Mouse (Mus musculus): Measurements from ENCODE around the gene Map3k5. TPM values are rescaled to one million over a fixed set of nuclear protein-coding genes. Genes with fewer than 3 reads are reported as not detected.

The Map3k5 gene
- polyA plus RNA-seq, 1 experiment from 2014 or later: 1.2 TPM

DNA sequence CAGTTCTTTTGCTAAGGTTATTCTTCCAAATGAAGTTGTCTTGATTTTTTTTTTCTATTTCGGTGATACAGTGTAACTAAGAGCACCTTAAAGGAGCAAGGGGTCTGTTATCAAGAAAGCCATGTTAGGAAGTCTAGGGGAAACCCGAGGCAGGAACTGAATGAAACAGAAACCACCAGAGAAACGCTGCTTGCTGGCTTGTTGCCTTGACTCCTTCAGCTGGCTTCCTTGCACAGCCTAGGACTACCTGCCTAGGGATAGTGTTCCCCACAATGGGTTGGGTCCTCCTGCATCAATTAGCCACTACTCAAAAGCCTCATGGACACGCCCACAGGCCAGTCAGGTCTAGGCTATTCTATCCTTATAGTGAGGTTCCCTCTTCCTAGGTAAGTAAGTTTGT, 106.4 kb downstream of the Map3k5 start:
- no peak overlapping the region for H3K27ac ChIP-seq (ENCODE audit: low read length)
- no peaks in the 10 kb centered on the region for H3K9me3 ChIP-seq (ENCODE audit: control insufficient read depth, low read length)
- H3K27me3 ChIP-seq (ENCODE audit: control insufficient read depth, insufficient read depth, low read depth, low read length): no peaks in the 10 kb centered on the region
- no peak overlapping the region for H3K9ac ChIP-seq (ENCODE audit: low read length)
- H3K4me1 ChIP-seq (replicated peaks; ENCODE audit: control insufficient read depth, insufficient read depth, low read length): peaks cover 2% of the 10 kb centered on the region; the same call in 1 of the 2 replicates
- no peaks in the 10 kb centered on the region for H3K36me3 ChIP-seq (ENCODE audit: control insufficient read depth, insufficient read depth, low read length)
- no peak for ATAC-seq (ENCODE audit: low read depth)
- no peak overlapping the region for H3K4me3 ChIP-seq (ENCODE audit: low read length)
- no peak overlapping the region for H3K4me2 ChIP-seq (ENCODE audit: low read depth, low read length)
- 62% methylated on average over 4 of the region's 4 CpGs for WGBS

DNA sequence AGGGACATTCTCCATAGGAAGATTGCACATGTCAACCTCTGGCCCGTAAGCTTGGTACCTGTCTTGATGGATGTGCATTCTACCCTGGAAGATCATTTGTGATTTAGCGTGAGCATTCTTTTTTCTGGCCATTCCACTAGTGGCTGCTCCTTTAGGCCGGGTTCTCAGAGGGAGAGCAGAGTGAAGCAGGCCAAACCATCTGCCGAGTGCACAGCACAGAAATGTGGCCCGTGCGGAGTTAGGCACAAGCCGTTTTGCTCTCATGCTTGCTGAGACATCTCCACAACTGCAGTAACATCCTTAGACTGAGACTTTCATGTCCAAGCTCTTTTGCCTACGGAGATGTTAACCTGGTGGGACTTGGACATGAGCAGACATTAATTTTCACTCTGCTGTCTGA, 107.8 kb downstream of the Map3k5 start:
- no peak for ATAC-seq (ENCODE audit: low read depth)
- H3K27me3 ChIP-seq (ENCODE audit: control insufficient read depth, insufficient read depth, low read depth, low read length): no peaks in the 10 kb centered on the region
- no peaks in the 10 kb centered on the region for H3K9me3 ChIP-seq (ENCODE audit: control insufficient read depth, low read length)
- H3K36me3 ChIP-seq (ENCODE audit: control insufficient read depth, insufficient read depth, low read length): no peaks in the 10 kb centered on the region
- no peak overlapping the region for H3K4me2 ChIP-seq (ENCODE audit: low read depth, low read length)
- H3K4me1 ChIP-seq (replicated peaks; ENCODE audit: control insufficient read depth, insufficient read depth, low read length): peaks cover 14% of the 10 kb centered on the region; the same call in 1 of the 2 replicates
- 91% methylated on average over 8 of the region's 8 CpGs for WGBS
- no peak overlapping the region for H3K27ac ChIP-seq (ENCODE audit: low read length)
- no peak overlapping the region for H3K4me3 ChIP-seq (ENCODE audit: low read length)
- H3K9ac ChIP-seq (ENCODE audit: low read length): no peak overlapping the region

DNA sequence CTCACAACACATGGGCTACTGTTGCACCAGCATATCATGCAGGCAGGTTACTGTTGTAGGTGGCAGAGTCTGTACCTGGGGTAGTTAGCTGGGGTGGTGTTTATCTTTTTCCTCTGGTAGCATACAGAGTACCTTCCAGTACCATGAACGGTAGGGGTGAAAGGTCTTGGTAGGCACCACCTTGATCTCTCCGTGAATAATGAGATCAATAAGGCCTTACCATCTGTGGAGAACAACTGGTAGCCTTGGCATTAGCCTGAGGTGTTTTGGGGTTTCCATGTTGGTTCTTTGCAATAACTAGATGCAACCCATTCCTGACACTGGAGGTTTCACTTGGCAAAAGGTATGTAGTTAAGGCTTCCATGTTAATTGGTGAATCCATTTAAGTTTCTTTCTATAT, 109.8 kb downstream of the Map3k5 start:
- Histone ChIP-seq H3K27ac (ENCODE audit: low read length) (no peak overlapping the region), H3K4me1 (replicated peaks; ENCODE audit: control insufficient read depth, insufficient read depth, low read length) (peaks cover 14% of the 10 kb centered on the region; the same call in 1 of the 2 replicates), H3K27me3 (ENCODE audit: control insufficient read depth, insufficient read depth, low read depth, low read length) (no peaks in the 10 kb centered on the region), H3K36me3 (ENCODE audit: control insufficient read depth, insufficient read depth, low read length) (no peaks in the 10 kb centered on the region), H3K4me3 (ENCODE audit: low read length) (no peak overlapping the region), H3K4me2 (ENCODE audit: low read depth, low read length) (no peak overlapping the region), H3K9ac (ENCODE audit: low read length) (no peak overlapping the region), H3K9me3 (ENCODE audit: control insufficient read depth, low read length) (no peaks in the 10 kb centered on the region)
- 89% methylated on average over 2 of the region's 2 CpGs for WGBS
- no peak for ATAC-seq (ENCODE audit: low read depth)

DNA sequence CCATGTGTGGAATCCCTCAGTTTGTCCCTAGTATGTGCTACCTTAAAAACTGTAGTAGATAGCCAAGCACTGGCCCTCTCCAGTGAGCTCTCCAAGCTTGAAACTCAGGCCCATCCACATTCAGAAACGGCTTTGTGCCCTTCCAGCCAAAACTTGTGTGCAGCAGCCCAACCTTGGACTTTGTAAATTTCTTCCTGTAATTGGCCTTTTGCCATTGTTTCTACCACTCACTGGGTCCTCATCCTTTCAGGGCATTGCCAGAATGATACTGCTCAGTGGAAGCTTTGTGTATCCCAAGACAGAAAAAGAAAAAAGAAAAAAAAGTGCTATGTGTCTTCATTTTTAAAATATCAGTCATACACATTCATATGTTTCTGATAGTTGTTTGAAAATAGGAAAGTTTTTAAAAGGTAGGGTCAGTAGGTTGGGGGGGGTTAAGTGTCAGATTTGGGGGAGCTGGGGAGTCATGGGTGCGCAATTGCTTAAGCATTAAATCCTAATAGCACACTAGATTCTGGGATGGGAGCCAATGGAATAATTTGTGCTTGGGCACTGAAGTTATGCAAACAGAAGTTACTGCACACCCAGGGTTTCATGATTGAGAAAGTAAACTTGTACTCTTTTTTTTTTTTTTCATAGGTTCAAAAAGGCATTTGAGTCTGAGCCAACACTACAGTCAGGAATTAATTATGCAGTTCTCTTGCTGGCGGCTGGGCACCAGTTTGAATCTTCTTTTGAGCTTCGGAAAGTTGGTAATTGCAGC, 111.6 kb downstream of the Map3k5 start:
- no peaks in the 10 kb centered on the region for H3K9me3 ChIP-seq (ENCODE audit: control insufficient read depth, low read length)
- no peak overlapping the region for H3K9ac ChIP-seq (ENCODE audit: low read length)
- no peaks in the 10 kb centered on the region for H3K27me3 ChIP-seq (ENCODE audit: control insufficient read depth, insufficient read depth, low read depth, low read length)
- peak; percentile 91 for ATAC-seq (ENCODE audit: low read depth)
- no peak overlapping the region for H3K4me2 ChIP-seq (ENCODE audit: low read depth, low read length)
- no peak overlapping the region for H3K4me3 ChIP-seq (ENCODE audit: low read length)
- H3K4me1 ChIP-seq (replicated peaks; ENCODE audit: control insufficient read depth, insufficient read depth, low read length): peaks cover 14% of the 10 kb centered on the region; the same call in 1 of the 2 replicates
- H3K27ac ChIP-seq (ENCODE audit: low read length): peak overlapping the region; percentile 82
- H3K36me3 ChIP-seq (ENCODE audit: control insufficient read depth, insufficient read depth, low read length): no peaks in the 10 kb centered on the region
- WGBS: 14% methylated on average over 4 of the region's 4 CpGs

DNA sequence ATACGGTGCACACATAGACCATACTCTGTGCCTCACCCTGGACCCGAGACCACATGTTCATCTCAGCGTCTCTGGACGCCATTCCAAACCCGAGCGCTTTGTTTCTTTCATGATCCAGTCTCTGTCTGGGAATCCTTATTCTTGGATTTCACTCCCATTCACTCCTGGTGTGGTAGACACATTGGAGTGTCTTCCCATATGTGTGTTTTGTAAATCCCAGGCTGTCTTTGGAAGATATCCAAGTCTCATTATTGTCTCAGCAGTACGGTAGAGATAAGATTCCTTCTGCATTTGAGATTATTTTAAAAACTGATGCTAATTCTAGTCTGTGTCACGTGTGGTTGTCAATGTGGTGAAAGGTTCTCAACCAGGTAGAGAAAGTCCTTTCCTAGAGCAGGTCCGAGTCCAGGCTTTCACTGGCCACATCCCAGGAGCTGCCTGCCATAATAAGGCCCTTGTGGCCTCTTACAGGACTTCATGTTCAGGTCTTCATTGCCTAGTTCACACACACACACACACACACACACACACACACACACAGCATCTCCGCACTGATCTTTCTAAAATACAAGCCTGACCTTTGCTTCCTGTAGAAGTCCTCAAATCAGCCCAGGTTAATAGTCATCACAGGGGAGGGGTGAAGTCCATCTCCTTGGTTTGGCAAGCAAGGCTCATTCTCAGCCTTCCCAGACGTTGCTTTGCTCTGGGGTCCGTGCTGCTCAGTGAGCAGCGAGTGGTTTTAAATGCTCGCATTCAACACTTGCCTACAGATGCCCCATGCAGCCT, 122.8 kb downstream of the Map3k5 start:
- 81% methylated on average over 14 of the region's 14 CpGs for WGBS
- H3K9me3 ChIP-seq (ENCODE audit: control insufficient read depth, low read length): no peaks in the 10 kb centered on the region
- ATAC-seq (ENCODE audit: low read depth): no peak
- H3K4me1 ChIP-seq (replicated peaks; ENCODE audit: control insufficient read depth, insufficient read depth, low read length): no peaks in the 10 kb centered on the region
- no peaks in the 10 kb centered on the region for H3K27me3 ChIP-seq (ENCODE audit: control insufficient read depth, insufficient read depth, low read depth, low read length)
- no peak overlapping the region for H3K27ac ChIP-seq (ENCODE audit: low read length)
- no peak overlapping the region for H3K4me2 ChIP-seq (ENCODE audit: low read depth, low read length)
- H3K4me3 ChIP-seq (ENCODE audit: low read length): no peak overlapping the region
- H3K9ac ChIP-seq (ENCODE audit: low read length): no peak overlapping the region
- H3K36me3 ChIP-seq (ENCODE audit: control insufficient read depth, insufficient read depth, low read length): no peaks in the 10 kb centered on the region

DNA sequence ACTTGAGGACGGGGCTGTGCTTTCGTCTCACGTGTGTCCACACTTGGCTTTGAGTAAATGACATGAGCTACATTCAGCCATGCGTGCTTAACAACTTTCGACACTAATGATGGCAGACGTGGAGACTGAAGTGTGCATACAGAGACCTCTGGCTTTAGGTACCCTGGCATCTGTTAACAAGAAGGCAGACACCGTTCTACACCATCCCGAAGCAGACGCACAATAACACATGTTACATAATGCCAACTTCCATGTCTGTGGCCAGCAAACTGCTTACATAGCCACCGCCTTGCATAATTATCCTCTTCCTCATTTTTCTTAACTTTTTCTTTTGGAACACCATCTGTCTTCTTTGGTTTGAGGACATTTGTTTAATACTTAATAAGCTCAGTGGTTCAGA, 123.8 kb downstream of the Map3k5 start:
- no peak overlapping the region for H3K27ac ChIP-seq (ENCODE audit: low read length)
- no peaks in the 10 kb centered on the region for H3K36me3 ChIP-seq (ENCODE audit: control insufficient read depth, insufficient read depth, low read length)
- H3K4me3 ChIP-seq (ENCODE audit: low read length): no peak overlapping the region
- H3K4me1 ChIP-seq (replicated peaks; ENCODE audit: control insufficient read depth, insufficient read depth, low read length): no peaks in the 10 kb centered on the region
- 89% methylated on average over 10 of the region's 10 CpGs for WGBS
- no peak overlapping the region for H3K9ac ChIP-seq (ENCODE audit: low read length)
- no peak for ATAC-seq (ENCODE audit: low read depth)
- H3K9me3 ChIP-seq (ENCODE audit: control insufficient read depth, low read length): no peaks in the 10 kb centered on the region
- H3K4me2 ChIP-seq (ENCODE audit: low read depth, low read length): no peak overlapping the region
- no peaks in the 10 kb centered on the region for H3K27me3 ChIP-seq (ENCODE audit: control insufficient read depth, insufficient read depth, low read depth, low read length)

DNA sequence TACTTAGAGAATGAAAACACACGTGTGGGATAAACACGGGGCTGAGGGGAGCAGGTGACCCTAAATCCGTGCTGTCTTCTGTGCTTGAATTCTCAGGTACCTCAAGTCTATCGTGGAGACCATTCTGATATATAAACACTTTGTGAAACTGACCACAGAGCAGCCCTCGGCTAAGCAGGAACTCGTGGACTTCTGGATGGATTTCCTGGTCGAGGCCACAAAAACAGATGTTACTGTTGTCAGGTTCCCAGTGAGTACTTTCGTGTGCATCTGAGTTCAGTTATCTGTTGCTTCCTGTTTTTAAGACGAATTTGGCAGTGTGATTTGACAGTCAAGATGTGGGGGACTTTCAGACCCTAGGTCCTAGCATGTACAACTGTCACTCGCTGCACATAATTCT, 124.6 kb downstream of the Map3k5 start:
- no peaks in the 10 kb centered on the region for H3K9me3 ChIP-seq (ENCODE audit: control insufficient read depth, low read length)
- no peak overlapping the region for H3K27ac ChIP-seq (ENCODE audit: low read length)
- ATAC-seq (ENCODE audit: low read depth): no peak
- H3K4me3 ChIP-seq (ENCODE audit: low read length): no peak overlapping the region
- no peaks in the 10 kb centered on the region for H3K27me3 ChIP-seq (ENCODE audit: control insufficient read depth, insufficient read depth, low read depth, low read length)
- no peak overlapping the region for H3K4me2 ChIP-seq (ENCODE audit: low read depth, low read length)
- no peaks in the 10 kb centered on the region for H3K36me3 ChIP-seq (ENCODE audit: control insufficient read depth, insufficient read depth, low read length)
- 65% methylated on average over 10 of the region's 10 CpGs for WGBS
- no peaks in the 10 kb centered on the region for H3K4me1 ChIP-seq (replicated peaks; ENCODE audit: control insufficient read depth, insufficient read depth, low read length)
- no peak overlapping the region for H3K9ac ChIP-seq (ENCODE audit: low read length)

DNA sequence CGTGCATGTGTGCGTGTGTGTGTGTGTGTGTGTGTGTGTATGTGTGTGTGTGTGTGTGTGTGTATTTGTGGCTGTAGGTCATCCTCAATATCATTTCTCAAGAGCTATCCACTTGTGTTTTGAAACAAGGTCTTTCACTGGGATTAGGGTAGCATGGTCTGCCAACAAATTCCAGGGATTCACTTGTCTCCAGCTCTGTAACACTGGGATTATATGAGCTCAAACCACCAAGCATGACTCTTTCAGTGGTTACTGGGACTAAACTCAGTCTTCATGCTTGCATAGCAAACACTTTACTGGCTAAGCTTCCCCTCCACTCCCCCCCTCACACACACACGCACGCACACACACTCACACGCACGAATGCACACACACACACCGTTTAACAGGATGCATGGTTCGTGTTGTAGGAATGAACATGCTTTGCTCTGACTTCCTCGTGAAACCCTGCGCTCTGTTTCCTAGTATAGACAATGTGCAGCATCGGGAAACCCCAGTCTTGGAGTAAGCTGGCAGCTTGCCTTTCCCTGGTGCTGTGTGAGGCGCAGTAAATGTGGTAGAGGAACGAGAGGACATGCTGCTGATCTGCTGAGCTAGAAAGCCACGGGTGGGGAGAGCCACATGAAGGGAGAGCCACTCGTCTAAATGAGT, 126.2 kb downstream of the Map3k5 start:
- Histone ChIP-seq H3K4me3 (ENCODE audit: low read length) (no peak overlapping the region), H3K27me3 (ENCODE audit: control insufficient read depth, insufficient read depth, low read depth, low read length) (no peaks in the 10 kb centered on the region), H3K4me1 (replicated peaks; ENCODE audit: control insufficient read depth, insufficient read depth, low read length) (no peaks in the 10 kb centered on the region), H3K4me2 (ENCODE audit: low read depth, low read length) (no peak overlapping the region), H3K9me3 (ENCODE audit: control insufficient read depth, low read length) (no peaks in the 10 kb centered on the region), H3K9ac (ENCODE audit: low read length) (no peak overlapping the region), H3K36me3 (ENCODE audit: control insufficient read depth, insufficient read depth, low read length) (no peaks in the 10 kb centered on the region), H3K27ac (ENCODE audit: low read length) (no peak overlapping the region)
- WGBS: 65% methylated on average over 15 of the region's 15 CpGs
- no peak for ATAC-seq (ENCODE audit: low read depth)

DNA sequence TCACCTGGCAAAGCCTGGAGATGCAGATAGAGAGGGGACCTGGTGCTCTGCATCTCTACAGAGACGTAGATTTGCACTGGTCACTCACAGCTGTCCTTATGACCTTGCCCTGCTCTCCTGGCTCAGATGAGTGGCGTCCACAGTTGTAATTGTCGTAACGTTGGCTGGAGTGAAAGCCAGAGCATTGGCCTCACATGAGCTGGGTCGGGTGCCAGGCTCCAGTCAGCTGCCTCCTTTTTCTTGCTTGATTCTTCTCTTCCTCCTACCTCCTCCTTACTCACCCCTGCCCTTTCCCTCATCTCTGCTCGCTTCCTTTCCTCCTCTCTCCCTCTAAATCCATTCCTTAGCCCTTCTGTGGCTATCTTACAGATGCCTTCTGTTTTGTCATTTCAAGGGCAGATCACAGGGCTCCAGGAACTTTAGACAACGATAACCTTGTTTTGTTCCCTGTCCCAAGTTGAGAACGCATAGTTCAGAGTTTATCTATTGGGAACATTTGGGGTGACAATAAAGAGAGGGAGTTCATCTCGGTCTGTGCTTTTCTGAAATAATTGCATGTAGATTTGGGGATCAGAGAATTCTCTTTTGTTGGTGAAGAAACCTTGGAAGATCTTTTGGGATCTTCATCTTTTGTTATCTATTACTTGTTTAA, 130.4 kb downstream of the Map3k5 start:
- no peak for ATAC-seq (ENCODE audit: low read depth)
- no peaks in the 10 kb centered on the region for H3K27me3 ChIP-seq (ENCODE audit: control insufficient read depth, insufficient read depth, low read depth, low read length)
- H3K4me3 ChIP-seq (ENCODE audit: low read length): no peak overlapping the region
- H3K4me2 ChIP-seq (ENCODE audit: low read depth, low read length): no peak overlapping the region
- WGBS: 71% methylated on average over 9 of the region's 9 CpGs
- H3K27ac ChIP-seq (ENCODE audit: low read length): no peak overlapping the region
- H3K9me3 ChIP-seq (ENCODE audit: control insufficient read depth, low read length): no peaks in the 10 kb centered on the region
- no peak overlapping the region for H3K9ac ChIP-seq (ENCODE audit: low read length)
- no peaks in the 10 kb centered on the region for H3K36me3 ChIP-seq (ENCODE audit: control insufficient read depth, insufficient read depth, low read length)
- H3K4me1 ChIP-seq (replicated peaks; ENCODE audit: control insufficient read depth, insufficient read depth, low read length): no peaks in the 10 kb centered on the region

Measured in lung, embryonic 16.5 days (tissue).